Mouse (Mus musculus) liver, embryonic 14.5 days (tissue): ENCODE measurements around the gene Prima1.

Experiments
- CTCF ChIP-seq: IDR thresholded peaks from 2 replicates; pipeline ENCODE4 v1.5.1; 2016; ENCODE audit warnings: antibody characterized with exemption, low read depth, control low read depth
- EP300 ChIP-seq: IDR thresholded peaks from 2 replicates; pipeline ENCODE4 v1.6.1; 2016; ENCODE audit warnings: antibody characterized with exemption, low read depth

DNA sequence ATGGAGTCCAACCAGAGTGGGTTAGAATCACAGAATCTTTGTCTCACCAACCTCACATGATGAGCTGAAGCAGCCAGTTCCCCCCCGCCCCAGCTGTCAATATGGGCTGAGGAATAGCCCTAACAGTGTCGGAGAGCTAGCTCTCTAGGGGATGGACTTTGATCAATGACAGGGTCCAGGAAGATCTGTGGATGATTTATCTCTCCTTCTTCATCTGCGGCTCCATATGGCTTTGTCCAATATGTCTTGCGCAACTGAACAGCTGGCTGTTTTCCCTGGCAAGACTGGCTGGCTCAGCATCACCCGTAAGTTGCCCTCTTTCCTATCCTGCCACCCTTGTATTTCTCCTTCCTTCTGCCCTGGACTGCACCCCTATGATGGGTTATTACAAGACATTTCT lies 9.2 kb upstream of the Prima1 start:
- TF ChIP-seq CTCF (no peak), EP300 (no peak)
